Mouse (Mus musculus) B cell, adult 2 months (primary cell): ENCODE results near the gene Gm17455.

Source experiments
- DNase-seq, 2 experiments: peaks; one replicate each; pipeline ENCODE4 v3.0.0; 2022

Gene Gm17455

DNA sequence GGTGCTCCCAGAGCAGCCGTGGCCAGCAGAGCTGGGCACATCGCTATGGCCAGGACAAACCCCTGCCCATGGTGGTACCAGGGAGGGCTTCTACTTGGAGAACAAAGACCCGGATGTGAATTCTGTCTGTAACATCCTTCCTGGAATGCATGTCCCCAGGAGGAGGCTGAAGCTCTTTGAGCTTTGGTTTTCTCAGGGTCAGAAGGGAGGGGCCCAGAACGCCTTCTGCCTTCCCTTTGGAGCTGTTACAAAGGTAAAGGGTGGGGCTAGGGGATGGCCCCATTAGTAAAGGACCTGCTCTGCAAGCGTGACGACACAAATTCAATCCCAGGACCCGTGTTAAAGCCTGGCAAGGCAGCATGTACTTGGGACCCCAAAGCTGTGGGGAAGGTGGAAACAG, 23.2 kb downstream of the Gm17455 start:
- DNase-seq: no peak

DNA sequence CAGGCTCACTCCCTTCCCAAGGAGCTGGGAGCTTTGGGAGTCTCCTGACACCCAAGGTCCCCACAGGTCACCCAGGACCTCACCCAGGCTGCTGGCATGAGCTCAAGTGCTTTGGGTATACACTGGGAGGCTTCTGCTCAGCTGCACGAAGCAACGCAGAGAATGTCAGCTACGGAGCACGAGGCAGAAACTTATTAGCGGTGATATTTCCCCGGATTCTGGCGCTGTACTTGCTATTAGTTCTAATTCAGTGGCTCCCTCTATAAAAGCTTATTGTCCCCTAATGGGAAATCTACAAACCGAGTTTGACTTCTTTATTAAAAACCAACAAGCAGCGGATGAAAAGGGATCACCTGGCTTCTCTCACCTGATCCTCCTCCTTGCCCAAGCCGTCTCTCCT, 30.5 kb downstream of the Gm17455 start:
- DNase-seq: no peak

DNA sequence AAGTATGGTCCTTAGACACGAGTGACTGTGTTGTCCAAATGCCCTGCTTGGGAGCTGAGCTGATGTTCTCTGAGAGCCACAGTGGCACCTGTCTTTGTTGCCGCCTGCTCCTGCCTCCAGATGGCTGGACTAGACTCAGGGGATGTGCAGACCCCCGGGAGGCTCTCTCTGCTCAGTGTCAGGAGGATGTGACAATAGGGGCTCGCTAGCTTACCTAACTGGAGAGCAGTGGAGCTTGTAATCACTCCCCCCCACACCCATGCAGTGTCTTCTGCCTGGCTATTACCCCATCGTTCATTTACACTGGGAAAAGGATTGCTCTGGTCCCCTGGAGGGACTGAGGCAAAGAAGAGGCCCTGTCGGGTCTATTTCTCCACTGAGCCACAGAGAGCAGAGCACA, 31.1 kb downstream of the Gm17455 start:
- DNase-seq: no peak

DNA sequence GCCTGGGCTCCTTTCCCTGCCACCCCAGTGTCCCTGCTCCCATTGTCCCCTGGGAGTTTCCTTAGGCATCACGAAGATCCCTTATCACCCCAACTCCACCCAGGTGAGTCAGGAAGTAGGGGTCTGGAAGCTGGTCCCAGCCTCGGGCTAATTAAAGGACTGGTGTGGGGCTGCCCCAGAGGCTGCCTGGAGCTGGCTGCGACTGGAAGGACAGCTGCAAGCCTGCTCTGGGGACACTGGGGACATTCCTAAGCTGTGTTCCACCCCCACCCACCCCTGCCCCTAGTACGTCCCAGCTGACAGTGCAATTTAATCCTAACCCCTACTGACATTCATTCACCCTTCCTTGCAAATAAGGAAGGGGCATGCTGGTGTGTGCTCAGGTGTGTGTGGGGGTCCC, 33.2 kb downstream of the Gm17455 start:
- DNase-seq: no peak

DNA sequence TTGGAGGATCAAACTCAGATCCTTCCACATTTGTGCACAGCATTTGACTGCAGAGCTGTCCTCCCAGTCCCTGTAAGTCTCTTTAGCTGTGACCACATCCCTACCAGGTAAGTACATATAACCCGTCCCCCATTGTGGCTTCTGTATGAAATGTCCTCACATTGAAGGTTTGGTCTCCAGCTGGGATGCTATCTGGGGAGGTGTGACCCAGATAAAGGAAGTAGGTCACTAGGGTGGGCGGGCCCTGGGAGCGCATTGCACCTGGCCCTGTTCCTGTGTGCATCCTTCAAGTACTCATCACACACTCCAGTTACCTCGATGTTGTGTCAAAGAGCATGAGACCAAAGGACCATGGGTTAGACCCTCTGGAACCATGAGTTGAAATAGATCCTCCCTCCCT, 42.8 kb downstream of the Gm17455 start:
- DNase-seq: no peak

DNA sequence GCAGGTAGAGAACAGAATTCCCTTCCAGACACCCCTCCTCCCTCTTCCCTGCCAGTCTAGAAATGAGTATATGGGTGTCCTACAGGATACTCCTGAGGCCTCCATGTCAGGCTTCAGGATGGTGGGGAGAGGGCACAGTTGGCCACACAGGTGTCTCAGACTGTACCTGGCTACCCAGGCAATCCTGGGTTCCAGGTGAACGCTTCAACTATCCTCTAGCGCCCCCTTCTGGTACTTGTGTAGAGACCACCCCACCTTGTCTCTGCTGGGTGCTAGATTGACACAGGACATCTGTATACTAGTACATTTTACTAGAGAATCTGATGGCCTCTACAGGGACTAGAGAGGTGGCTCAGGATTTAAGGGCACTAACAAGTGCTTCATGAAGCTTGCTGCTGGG, 43.6 kb downstream of the Gm17455 start:
- DNase-seq: peak; percentile 52 to 54

DNA sequence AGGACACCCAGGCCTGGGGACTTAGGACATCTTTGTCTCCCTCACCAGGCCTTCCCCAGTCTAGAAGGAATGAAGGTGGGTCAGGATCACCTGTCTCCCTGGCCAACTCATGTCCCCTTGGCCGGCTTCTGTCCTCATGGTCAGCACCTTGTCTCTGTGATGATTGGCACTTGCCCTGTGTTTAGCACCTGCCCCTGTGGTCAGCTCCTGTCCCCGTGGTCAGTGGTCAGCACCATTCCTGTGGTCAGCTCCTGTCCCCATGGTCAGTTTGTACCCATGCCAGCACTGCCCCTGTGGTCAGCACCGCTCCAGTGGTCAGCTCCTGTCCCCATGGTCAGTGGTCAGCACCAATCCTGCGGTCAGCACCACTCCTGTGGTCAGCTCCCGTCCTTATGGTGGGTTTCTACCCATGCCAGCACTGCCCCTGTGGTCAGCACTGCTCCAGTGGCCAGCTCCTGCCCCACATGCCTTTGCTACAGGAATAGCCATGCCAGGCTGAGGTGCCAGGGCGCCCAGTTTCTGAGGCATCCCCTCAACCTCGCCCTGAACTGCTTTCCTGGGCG, 45.6 kb downstream of the Gm17455 start:
- DNase-seq: no peak

DNA sequence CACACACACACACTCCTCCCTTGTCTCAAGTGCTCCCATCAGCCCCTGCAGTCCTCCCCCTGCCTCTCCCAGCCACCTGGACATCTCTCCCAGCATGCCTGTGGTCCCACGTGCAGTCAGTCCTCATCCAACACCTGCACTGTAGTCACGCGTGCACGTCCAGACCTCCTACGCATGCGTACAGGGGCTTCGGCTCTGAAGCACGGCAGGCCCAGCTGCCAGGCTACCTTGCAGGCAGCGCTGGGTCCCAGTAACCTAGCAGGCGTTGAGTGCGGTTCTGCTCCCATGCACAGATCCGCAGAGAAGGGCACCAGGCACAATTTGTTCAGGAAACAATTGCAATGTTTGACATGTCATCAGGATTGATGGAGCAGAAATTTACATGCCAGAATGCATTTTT, 47.7 kb downstream of the Gm17455 start:
- no peak for DNase-seq
